Mouse (Mus musculus): ENCODE results near the gene Frem1.

Frem1 gene

DNA sequence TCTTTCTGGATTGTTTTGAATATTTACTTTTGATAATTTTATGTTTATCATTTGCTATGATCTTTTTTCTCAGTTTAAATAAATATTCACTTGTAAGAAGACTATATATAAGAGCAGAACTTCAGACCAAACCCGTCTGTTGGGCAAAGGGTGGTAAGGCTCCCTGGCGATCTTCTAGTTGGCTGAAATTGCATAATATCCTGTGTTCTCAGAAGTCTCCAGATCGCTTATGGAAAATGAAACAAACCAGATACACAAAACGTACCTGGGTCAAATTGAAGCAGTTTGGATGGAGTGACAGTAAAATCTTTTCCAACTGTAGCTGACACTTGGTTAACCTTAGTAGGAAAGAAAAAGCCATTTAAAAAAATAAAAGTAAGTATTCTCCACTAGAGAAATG is 130.2 kb downstream of the Frem1 start:
- no peak for DNase-seq

DNA sequence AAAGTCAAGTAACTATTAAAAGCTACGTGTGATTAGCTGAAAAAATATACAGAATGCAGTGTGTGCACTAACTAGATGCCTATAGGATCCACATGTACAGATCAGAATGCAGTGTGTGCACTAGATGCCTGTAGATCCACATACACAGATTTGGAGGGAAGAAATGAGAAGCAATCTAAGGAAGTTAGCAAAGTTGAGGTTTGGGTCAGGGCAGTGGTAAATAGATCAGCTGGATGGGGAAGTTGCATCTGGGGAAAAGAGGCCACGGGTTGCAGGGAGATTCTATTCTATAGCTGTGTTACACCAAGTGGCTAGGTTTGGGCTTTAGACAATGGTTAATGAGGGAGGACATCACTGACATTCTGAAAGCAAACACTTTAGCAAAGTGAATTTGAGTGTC is 133.5 kb downstream of the Frem1 start:
- no peak for DNase-seq

DNA sequence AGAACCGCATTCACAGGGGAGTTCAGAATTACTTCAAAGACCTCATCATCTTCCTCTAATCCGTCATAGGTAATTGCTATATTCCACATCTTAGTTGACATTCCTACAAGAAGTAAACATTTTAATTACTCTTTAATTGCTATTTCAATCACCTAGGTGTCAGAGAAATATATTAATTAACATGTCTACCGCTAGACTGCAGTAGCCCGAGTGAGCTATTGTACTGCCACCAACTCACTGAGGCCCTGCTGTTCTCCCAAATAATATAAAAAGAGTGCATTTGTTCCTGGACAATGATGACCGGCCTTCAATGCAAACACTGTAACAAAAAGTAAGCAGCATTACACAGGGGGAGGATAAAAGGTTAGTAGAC is 135.5 kb downstream of the Frem1 start:
- no peak for DNase-seq

DNA sequence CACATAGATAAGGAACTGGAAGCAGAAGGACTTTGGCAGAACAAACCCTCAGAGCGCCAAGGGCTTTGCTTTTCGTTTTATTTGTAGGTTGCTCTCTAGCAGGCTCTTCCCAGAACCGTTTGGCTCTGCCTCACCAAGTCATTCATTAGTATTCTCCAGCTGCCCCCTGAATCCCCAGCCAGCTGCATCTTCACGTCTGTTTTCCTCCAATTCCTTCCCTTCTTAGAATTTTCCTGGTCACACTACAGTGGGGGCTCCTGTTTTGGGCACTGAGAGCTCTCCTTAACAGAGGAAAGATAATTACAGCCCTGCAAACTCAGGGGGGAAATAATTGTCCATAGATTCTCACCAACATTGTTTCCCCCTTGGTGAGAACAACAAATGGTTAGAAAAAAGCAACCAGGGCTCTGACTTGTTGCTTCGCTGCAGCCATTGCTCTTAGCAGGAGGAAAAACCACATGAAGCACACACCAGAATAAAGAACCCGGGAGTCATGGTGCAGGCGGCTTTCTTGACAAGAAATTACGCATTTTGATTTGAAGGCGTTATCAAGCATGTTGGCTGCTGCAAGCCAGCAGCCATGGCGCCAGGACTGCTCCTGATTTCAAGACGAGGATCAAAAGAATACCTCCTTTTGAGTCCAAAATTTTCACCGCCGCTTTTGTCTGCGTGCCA is 136.0 kb downstream of the Frem1 start:
- DNase-seq = no peak

DNA sequence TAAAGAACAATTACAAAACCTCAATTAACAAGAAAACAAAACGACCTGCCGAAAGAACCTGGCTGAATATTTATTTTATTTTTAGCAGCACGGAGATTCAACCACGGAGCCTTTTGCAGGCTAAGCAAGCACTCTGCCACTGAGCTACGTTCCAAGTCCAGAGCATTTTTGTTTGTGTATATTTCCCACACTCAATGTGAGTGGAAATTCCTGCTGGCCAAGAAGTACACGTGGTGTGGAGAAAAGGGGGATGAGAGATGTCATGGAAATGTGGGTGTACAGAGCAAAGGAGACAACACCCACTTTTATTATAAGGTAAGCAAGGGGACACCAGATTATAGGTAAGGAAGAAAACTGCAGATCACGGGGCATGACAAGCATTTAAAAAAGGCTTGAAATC is 136.6 kb downstream of the Frem1 start:
- DNase-seq = no peak

- no peak for DNase-seq
Observed at GRCm38 (mm10) chr4:82914601-82915143, 137.5 kb downstream of the Frem1 start.

DNA sequence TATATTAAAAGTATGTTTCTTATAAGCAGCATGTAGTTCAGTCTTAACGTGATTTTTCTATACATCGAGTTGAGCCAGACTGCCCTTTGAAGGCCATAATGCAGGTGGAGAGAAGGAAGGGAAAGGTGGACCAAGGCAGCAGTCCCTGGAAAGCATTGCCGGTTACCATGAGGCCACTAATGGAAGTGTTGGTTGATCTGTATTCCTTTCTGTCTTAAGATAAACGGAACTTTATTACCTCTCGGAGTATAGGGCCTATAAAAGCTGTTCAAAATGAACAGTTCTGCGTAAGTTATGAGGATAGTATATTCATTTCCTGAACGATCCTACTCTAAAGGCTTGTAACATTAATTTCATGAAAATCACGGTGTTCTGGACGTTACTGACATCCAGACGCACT is 156.9 kb downstream of the Frem1 start:
- DNase-seq = no peak

DNA sequence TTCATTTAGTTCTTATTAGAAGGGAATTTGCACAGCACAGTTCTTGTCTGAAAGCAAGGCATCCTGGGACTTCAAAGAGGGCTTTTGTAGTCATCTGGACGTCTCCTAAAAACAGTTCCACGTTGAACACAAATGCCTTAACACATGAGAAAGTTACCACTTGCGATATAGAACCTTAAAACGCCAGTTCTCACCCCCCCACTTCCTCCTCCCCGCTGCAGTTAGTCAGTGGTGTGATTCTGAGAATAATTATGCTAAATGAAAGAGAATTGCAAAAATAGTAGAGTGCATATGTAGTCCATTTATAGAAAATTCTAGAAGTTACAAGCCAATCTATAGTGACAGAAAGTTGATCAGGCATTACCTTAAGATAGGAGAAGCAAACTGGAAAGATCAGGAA is 159.9 kb downstream of the Frem1 start:
- no peak for DNase-seq

GRCm38 (mm10) chr4:82891566-82891965 is 160.6 kb downstream of the Frem1 start:
- DNase-seq = no peak

GRCm38 (mm10) chr4:82891049-82891448 is 161.1 kb downstream of the Frem1 start:
- no peak for DNase-seq

DNA sequence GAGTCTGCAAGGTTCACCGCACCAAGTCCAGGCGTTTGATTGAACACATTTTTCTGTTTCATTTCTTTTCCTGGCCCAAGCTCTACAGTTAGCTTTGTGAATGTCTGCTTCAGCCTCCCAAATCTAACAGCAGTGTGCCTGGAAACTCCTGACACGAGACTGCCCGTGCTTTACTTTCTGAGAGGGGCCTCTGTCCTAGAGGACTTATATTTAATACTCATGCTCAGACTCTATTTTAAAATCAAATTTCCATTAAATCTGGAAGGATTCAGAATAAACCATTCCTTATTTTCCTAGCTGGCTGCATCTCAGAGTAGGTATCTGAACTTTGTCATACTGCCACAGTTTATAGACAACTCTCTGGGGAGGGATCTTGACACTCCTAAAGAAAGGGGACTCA is 161.6 kb downstream of the Frem1 start:
- no peak for DNase-seq

DNA sequence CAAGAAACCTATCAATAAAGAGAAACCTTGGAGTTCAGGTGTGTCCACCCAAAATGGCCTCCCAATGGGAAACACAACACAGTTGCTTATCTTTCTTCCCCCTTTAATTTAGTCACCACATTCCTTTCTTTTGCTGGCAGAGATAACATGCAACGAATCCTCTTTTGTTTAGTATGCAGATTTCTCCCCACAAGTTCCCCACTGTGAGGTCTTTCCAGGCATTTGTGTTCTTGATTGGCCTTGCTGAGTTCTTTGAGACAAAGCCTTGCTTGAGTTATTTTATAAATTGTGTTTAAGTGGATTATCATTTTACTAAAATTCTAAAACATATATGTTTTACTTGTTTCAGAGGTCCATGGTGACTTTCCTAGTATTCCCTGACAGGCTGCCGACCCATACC is 166.0 kb downstream of the Frem1 start:
- no peak for DNase-seq

DNA sequence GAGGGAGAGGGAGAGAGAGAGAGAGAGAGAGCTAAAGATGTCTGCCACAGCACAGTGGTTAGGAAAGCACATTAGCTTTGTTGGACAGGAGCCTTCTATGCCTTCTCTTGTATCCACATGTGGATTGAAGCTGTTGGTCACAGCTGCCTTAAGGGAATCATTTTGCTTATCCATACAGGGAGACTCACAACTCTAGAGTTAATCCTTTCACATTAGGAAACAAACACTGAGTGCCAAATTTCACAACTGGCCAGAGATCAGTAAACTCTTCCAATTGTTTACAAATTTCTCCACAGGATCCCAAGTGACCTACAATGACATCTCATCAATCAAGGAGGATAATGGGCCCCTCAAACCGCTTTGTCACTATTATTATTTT is 166.6 kb downstream of the Frem1 start:
- no peak for DNase-seq

GRCm38 (mm10) chr4:82884636-82885534 is 167.3 kb downstream of the Frem1 start, which contains the start of gene Cer1:
TSS of gene Cer1 (minus strand) at chr4:82885148.
- no peak for DNase-seq

DNA sequence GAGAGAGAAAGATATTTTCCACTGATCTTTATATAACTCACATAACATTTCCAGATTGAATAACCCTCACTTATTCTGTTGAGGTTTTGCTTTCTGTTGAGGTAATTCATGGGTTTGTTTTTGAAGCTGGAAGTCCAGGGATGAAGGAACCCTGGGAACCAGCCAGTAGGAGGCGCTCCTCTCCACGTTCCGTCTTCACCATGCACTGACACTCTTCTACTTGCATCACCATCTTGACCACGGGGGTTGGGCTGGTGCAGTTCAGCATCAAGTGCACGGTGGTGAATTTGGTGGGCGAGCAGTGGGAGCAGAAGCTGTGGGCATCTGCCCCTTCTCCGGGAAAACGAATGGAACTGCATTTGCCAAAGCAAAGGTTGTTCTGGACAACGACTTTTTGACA is 169.6 kb downstream of the Frem1 start:
- no peak for DNase-seq

DNA sequence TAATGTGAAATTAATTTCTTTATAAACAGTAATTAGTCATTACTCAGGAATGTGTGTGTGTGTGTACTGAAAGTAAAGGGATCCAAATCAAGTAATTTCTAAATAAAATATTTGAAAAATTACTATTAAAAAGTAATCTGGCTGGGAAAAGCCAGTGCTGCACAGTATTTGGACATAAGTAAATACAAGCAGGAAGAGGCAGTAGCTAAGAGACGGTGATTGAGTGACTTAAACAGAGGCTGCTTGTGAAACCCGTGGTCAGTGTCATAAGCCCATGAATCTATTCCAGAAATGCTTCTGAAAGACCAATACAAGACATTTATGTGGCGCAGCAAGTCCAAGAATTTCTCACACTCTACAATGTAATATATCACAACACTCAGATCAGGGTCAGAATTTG is 170.8 kb downstream of the Frem1 start:
- no peak for DNase-seq

DNA sequence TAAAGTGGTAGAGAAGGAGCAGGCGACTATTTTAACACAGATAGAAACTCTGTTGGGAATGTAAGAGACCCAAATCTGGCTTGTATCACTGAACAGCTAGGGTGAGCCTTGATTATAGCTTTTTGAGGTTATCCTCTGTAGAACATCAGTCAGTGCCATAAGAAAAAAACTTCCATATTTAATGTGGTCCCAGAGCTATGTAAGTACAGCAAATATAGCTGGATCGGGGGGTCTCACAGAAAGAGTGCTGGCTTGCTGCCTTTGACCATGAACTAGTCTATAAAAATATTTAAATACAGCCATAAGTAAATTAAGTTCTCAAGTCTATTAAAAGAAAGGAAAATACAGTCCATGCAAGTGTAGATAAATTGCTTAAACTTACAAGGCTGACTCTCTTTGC is 171.9 kb downstream of the Frem1 start:
- DNase-seq = no peak

GRCm38 (mm10) chr4:82879152-82879551 is 173.0 kb downstream of the Frem1 start:
- no peak for DNase-seq

DNA sequence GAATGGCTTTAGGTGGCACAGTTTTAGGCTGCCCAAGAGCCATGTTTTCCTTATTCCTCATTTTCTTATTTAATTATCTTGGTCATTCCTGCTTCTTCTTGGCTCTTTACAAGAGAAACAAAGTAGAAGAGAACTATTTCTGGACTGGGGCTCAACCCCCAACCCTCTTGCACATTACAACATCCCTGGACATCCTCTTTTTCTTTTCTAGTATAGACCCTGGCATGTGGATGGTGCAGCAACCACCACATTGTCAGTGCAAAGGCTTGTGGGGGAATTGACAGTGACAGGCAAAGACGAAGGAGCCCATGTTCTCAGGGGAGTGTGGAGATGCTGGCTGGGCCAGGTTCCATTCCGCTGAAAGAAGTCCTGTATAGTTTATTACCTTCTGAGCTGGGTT is 175.5 kb downstream of the Frem1 start:
- no peak for DNase-seq

DNA sequence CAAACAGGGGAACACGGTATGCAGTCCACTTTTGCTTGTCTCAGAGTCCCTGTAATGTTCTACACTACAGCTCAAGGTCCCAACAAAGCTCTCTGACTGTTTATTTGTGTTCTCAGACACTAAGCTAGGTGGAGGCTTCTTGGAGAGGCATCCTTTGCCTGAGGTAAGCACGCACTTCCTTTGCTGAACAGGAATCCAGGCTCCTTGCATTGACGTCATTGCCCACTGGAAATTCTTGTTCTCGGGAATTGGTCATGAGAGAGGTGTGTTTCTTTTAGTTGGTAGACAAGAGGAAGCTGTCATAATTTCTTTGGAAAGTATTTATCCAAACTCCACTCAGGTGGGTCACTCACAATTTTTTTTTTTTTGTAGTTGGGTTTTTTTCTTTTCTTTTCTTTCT is 176.6 kb downstream of the Frem1 start:
- DNase-seq = no peak

GRCm38 (mm10) chr4:82874791-82875190 is 177.3 kb downstream of the Frem1 start:
- DNase-seq = no peak

GRCm38 (mm10) chr4:82872548-82872947 is 179.6 kb downstream of the Frem1 start:
- no peak for DNase-seq

GRCm38 (mm10) chr4:82872121-82872520 is 180.0 kb downstream of the Frem1 start:
- DNase-seq = no peak

DNA sequence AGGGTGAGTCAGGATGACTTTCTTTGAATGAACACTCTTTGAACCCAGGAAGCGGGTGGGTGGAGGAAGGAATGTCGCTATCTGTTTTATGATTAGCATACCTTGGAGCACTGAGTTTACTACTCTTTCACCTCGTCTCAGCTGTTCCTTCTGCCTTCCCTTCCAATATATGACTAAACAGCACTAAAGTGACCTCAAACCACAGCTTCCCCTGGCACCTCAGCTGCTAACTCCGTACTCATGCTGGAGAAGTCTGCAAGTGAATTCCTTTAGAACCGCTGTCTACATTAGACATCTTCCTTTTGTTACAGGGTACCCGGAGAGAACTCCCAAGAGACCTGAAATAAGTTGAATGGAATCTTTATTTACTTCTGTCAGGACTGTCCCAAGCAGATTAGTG is 181.2 kb downstream of the Frem1 start:
- no peak for DNase-seq
